Mouse (Mus musculus) thymus, adult 2 months (tissue): ENCODE measurements around the gene Olfr172.

ENCODE experiments used
- CTCF ChIP-seq: fragments of 200-500 bp; IDR thresholded peaks from 2 replicates; pipeline ENCODE4 v1.5.1; 2012; ENCODE audit warnings: mild to moderate bottlenecking, control low read depth, low read length, moderate library complexity, borderline replicate concordance; ENCODE audit not compliant: control insufficient read depth, poor library complexity, insufficient read depth; ENCODE audit errors: extremely low read depth
- POLR2A ChIP-seq: fragments of 200-500 bp; IDR thresholded peaks from 2 replicates; pipeline ENCODE4 v1.6.1; 2012; ENCODE audit warnings: mild to moderate bottlenecking, low read length, control low read depth, moderate library complexity; ENCODE audit not compliant: control insufficient read depth, poor library complexity, insufficient read depth; ENCODE audit errors: extremely low read depth

DNA sequence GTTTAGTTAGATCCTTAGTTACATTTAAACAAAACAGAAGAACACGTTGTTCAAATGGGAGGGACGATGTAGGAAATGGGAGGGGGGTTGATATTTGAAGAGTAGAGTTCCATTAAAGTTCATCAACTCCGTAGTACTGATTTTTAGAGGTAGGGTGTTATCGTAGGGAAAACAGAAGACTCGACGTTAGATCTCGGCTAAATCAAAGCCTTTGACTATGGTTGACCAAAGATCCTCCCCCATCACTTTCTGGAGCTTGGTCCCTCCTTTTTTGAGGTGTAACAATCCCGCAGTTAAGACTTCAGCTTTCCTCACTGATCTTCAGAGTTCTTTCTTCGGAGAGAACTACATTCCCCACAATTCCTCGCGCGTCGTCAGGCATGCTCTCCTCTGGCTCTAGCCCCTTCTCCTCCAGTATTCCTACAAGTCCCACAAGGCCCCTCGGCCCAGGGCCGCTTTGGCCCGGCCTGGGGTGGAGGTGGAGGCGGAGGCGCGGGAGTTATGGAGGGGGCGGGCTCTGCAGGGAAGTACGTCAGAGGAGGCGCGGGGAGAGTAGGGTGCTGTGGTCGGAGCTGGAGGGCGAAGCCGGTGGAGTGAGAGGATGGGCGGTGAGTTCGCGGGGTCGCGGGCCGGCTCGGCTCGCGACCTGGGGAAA, 35.4 kb downstream of the Olfr172 start, which contains the start of gene Cldnd1:
- TF ChIP-seq CTCF: peak; percentile 57; the same call in 1 of the 2 replicates
- no peak; the same call in none of the 2 replicates for TF ChIP-seq POLR2A
